Mouse (Mus musculus): ENCODE measurements around the gene Klhl3.

DNA sequence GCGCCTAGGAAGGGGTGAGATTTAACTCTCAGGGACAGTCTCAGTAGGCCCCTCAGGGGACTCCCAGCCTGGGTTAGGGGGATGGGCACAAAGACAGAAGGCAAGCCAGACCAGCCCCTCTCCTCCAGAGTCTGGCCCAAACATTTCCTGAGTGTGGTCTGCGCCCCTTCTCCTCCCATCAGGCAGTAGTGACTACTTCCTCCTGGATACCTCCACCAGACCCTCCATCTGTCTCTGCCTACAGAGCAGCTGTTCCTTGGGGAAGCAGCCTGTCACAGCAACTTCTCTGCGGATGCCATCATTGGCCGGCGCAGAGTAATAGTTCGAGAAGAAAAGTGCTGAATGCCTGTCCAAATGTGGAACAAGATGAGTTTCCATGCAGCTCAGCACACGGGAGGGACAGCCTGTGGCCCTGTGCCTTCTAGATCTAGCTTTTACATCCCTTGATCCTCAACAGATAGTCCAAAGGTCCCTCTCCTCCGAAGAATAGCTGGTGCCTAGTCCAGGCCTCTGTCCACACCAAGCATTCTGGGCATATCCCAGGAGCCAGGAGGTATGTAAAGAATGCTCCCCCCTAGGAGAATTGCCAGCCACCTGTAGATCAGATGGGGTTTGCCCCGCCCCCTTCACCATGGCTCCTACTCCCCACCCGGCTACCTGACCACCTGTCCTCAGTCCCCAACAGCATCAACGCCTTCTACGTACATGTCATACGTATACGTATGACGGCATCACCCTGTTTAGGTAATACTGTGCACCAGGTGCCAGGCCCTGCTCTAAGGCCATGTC, 44.8 kb downstream of the Klhl3 start:
- no peak for TF ChIP-seq CTCF (IDR thresholded peaks at IDR 0.05; ENCODE audit: extremely low read depth, insufficient read depth, insufficient read length, insufficient replicate concordance)
- TF ChIP-seq POLR2A (IDR thresholded peaks at IDR 0.05; ENCODE audit: low read depth, low read length), result no peak
